Mouse (Mus musculus) activated CD4-positive, CD25-positive, alpha-beta regulatory T cell, adult 4 months (primary cell): Measurements from ENCODE around the gene Gm43552. TPM values are rescaled to one million over a fixed set of nuclear protein-coding genes. Genes with fewer than 3 reads are reported as not detected.
"Not testable (repeated sequence)": the region's sequence is repeated elsewhere in the genome, so short reads cannot be mapped to it uniquely, and the experiment has no call there.

Experiments used
- ATAC-seq: one replicate; pipeline ENCODE4 v1.8.0; 2017
- polyA plus RNA-seq, 2 experiments: library from polyadenylated mRNA; unstranded; fragments of 100-300 nt; shearing (Covaris generic); gene quantifications; one replicate each; pipeline ENCODE4 v1.2.1; 2017

Gene Gm43552
- polyA plus RNA-seq: not detected

GRCm38 (mm10) chr5:65492716-65493531 is at the start of gene Gm43552:
Gene Gm43552, minus strand, starts transcription at chr5:65492833.
- ATAC-seq: peak; percentile 88

GRCm38 (mm10) chr5:65541889-65542288 is 49.3 kb upstream of the Gm43552 start:
- no peak for ATAC-seq

- no peak for ATAC-seq
Measured at GRCm38 (mm10) chr5:65539786-65540185, 47.2 kb upstream of the Gm43552 start.

GRCm38 (mm10) chr5:65538829-65539228 is 46.2 kb upstream of the Gm43552 start:
- ATAC-seq: no peak

- ATAC-seq: no peak
Measured at GRCm38 (mm10) chr5:65538121-65538520, 45.5 kb upstream of the Gm43552 start.

- ATAC-seq: peak; percentile 20
Measured at GRCm38 (mm10) chr5:65537420-65538071, 44.9 kb upstream of the Gm43552 start.

- peak; percentile 78 for ATAC-seq
Measured at GRCm38 (mm10) chr5:65536751-65537419, 44.3 kb upstream of the Gm43552 start, which contains the start of the genes Smim14 and Ube2k. Gene Smim14, minus strand, starts transcription at chr5:65537184. Gene Ube2k, plus strand, starts transcription at chr5:65537233.

- not testable (repeated sequence) for ATAC-seq
Measured at GRCm38 (mm10) chr5:65536068-65536465, 43.4 kb upstream of the Gm43552 start.

GRCm38 (mm10) chr5:65535457-65536067 is 42.9 kb upstream of the Gm43552 start:
- peak; percentile 50 for ATAC-seq

- ATAC-seq: no peak
Measured at GRCm38 (mm10) chr5:65534496-65534895, 41.9 kb upstream of the Gm43552 start.

GRCm38 (mm10) chr5:65531283-65531682 is 38.6 kb upstream of the Gm43552 start:
- ATAC-seq: no peak

- peak; percentile 59 for ATAC-seq
Measured at GRCm38 (mm10) chr5:65525674-65526443, 33.2 kb upstream of the Gm43552 start.

GRCm38 (mm10) chr5:65524831-65525230 is 32.2 kb upstream of the Gm43552 start:
- ATAC-seq: no peak

- no peak for ATAC-seq
Measured at GRCm38 (mm10) chr5:65521803-65522202, 29.2 kb upstream of the Gm43552 start.

GRCm38 (mm10) chr5:65514635-65515278 is 22.1 kb upstream of the Gm43552 start:
- peak; percentile 75 for ATAC-seq

GRCm38 (mm10) chr5:65513506-65513905 is 20.9 kb upstream of the Gm43552 start:
- no peak for ATAC-seq

- ATAC-seq: no peak
Measured at GRCm38 (mm10) chr5:65508395-65508794, 15.8 kb upstream of the Gm43552 start.

GRCm38 (mm10) chr5:65505786-65506185 is 13.2 kb upstream of the Gm43552 start:
- ATAC-seq: no peak

- no peak for ATAC-seq
Measured at GRCm38 (mm10) chr5:65501407-65501806, 8.8 kb upstream of the Gm43552 start.

- ATAC-seq: no peak
Measured at GRCm38 (mm10) chr5:65500231-65500630, 7.6 kb upstream of the Gm43552 start.
